Mouse (Mus musculus): ENCODE measurements around the gene Thada.

The Thada gene

GRCm38 (mm10) chr17:84465753-84466608 lies at the start of gene Thada:
TSS of gene Thada (minus strand) at chr17:84466205.
- peak; percentile 98 for DNase-seq

- DNase-seq = no peak
These were observed 46.6 kb upstream of the Thada start for GRCm38 (mm10) chr17:84512516-84513085.

GRCm38 (mm10) chr17:84511682-84512515 lies 45.9 kb upstream of the Thada start, which contains the start of gene Plekhh2:
TSS of gene Plekhh2 (plus strand) at chr17:84511895.
- DNase-seq = peak; percentile 15 to 26

DNA sequence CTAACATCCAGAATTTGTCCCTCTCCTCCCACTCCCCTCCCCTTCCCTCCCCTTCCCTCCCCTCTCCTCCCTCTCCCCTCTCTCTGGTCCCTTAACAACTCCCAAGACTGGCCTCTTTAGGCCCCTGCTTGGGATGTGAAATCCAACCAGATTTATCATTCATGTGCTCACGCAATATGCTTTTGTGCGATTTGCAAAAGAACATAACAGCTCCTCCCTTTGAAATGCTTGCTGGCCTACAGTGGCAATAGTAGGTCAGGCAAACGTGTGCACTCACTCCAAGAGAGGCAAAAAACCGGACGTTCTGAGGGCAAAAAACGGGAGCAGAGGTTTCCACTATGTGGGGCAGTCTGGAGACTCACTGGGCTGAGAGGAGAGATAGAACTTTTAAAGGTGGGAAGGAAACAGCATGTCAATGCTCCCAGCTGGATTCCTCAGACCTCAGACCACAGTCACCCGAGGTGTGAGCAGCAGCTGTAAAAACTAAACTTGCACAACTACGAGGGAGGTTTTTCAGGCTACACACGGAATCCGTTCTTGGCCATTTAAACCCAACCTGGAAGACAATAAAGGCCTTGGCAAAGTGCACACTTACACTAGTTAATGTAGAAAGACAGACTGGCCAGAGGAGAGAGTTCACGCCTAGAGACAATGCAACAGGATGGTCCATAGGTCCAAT lies 45.1 kb upstream of the Thada start:
- DNase-seq = no peak

DNA sequence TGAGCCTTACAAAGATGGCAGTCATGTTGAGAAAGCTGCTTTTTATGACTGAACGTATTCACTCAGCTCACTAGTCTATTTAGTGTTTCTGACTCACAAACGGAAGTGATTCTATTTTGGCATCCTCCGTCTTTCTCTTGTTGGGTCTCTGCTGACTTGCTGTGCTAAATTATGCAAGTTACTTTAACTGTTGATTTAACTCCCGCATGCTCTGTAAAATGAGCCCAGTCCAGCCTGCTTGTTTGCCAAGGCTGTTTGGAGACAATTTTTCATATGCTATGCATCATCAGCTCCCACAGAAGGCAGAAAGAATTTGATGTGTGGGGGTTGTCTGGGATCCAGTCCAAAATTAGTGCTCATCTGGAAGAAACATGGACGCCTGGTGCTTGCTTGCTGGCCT lies 44.4 kb upstream of the Thada start:
- no peak for DNase-seq

GRCm38 (mm10) chr17:84509176-84509575 lies 43.2 kb upstream of the Thada start:
- DNase-seq = no peak

GRCm38 (mm10) chr17:84508736-84509135 lies 42.7 kb upstream of the Thada start:
- DNase-seq = no peak

DNA sequence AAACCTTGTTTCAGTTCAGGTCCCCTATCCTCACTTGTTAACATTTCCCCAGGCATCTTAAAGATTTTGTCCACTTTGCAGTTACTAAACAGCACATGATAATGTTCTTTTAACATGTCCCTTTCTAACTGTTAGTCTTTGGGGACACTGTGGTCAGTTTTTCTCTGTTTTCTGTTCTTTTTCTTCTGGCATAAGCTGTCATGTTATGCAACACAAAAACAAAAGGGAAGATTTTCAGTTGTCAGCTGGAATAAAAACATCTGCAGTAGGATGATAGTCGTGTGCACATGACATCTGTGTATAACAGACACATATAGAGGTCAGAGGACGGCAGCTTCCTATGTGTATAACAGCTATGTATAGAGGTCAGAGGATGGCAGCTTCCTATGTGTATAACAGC lies 39.9 kb upstream of the Thada start:
- DNase-seq = no peak

- DNase-seq = no peak
These were observed 36.3 kb upstream of the Thada start for GRCm38 (mm10) chr17:84502341-84502740.

DNA sequence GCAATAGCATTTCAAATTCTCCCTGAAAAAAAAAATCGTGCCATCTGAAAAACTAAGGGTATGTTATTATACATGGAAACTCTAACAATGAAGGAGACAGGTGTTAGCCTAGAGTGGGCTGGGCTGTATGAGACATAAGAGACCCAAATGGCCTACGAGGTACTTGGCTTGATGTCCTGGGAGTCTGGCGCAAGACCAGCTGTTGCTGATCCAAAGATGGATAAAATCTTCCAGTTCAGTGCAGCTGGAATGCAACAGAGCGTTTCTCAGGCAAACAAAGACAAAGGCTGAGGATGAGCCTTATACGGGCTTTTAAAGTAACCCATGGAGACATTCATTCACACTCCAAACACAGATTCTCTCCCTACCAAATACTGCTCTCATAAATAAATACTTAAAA lies 32.6 kb upstream of the Thada start:
- no peak for DNase-seq

DNA sequence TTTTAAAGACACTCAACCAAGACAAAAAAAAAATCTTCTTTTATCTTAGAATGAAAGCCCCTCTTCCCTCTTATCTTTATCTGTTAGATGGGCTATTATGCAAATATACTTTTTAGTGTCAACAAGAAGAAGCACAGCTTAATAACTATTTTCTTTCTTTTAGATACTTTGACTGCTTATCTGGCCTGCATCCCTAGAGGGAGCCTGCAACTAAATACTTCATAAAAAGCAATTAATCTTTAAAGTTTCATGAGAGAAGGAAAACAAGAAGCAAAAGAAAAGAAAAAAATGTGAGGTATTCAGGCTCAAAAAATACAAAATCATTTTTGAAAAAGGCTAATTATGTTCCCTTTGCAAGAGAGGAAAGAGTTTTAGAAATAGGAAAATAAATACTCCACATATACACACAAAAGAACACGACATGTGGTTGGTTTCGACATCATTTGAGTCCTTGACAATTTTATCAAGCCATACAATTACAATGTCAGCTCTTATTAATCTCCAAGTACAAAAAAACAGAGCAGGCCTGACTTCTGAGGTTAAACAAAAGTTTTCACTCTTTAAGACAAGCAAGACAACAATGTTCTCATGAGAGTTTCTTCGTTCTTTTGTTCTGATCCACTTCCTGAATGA lies 32.1 kb upstream of the Thada start:
- DNase-seq = no peak

- DNase-seq = no peak
These were observed 31.6 kb upstream of the Thada start for GRCm38 (mm10) chr17:84497559-84497958.

DNA sequence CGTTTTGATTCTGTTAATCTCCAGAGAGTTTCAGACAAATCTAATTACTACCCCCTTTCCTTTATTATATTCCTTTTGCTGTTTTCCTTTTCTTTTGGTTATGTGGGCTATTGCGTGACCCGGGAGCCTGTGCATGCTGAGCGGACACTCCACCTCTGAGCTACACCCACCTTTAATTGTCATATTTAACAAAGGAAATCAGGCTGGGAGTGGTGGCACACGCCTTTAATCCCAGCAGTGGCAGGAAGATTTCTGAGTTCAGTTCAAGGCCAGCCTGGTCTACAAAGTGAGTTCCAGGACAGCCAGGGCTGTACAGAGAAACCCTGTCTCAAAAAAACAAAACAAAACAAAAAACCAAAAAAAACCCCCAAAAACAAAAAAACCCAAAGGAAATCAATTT lies 31.0 kb upstream of the Thada start:
- no peak for DNase-seq

GRCm38 (mm10) chr17:84492255-84492880 lies 26.4 kb upstream of the Thada start:
- no peak for DNase-seq

- no peak for DNase-seq
These were observed 21.4 kb upstream of the Thada start for GRCm38 (mm10) chr17:84487415-84487814.

DNA sequence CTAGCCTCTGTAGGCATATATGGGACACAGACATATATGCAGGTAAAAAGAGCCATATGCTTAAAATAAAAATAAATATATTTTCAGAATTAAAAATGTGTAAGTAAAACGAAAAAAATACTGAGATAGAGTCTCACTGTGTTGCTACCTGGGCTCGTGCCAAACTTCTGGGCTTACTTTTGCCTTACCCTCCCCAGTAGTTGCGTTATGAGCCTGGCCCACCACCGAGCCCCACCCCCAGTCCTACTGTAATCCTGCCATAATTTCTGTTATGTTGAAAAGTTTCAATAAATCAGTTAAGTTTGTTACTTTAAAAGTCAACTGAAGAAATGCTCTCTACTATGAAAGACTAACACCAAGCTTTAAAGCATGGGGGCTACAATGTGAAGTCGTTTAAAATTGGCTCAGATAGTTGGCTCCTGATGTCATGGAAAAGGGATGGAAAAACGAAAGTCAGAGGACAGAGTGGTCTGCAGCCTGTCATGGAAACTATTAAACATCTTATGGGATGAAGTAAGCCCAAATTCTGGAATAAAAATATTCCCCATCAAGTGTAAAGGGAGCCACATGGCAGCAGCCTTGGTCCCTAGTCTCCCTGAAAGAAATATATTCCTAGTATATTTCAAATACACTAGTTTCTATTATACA lies 17.8 kb upstream of the Thada start:
- no peak for DNase-seq

- no peak for DNase-seq
These were observed 16.8 kb upstream of the Thada start for GRCm38 (mm10) chr17:84482831-84483230.

GRCm38 (mm10) chr17:84480464-84481355 lies 14.7 kb upstream of the Thada start:
- DNase-seq = no peak

GRCm38 (mm10) chr17:84478276-84478675 lies 12.3 kb upstream of the Thada start:
- no peak for DNase-seq

GRCm38 (mm10) chr17:84477176-84477575 lies 11.2 kb upstream of the Thada start:
- no peak for DNase-seq

All from thymus, postnatal 36 days (tissue).